Mouse (Mus musculus): ENCODE measurements around the gene Trp53rkb.

Trp53rkb gene

GRCm38 (mm10) chr2:166799615-166800472 is 7.5 kb downstream of the Trp53rkb start:
- DNase-seq = peak; percentile 48 to 55

- no peak for DNase-seq
These were observed 8.1 kb downstream of the Trp53rkb start for GRCm38 (mm10) chr2:166800473-166800857.

GRCm38 (mm10) chr2:166801436-166801835 is 9.1 kb downstream of the Trp53rkb start:
- DNase-seq = no peak

- no peak for DNase-seq
These were observed 11.0 kb downstream of the Trp53rkb start for GRCm38 (mm10) chr2:166803298-166803697.

- DNase-seq = peak; percentile 86 to 88
These were observed 13.2 kb downstream of the Trp53rkb start, which contains the start of gene Arfgef2 for GRCm38 (mm10) chr2:166805250-166806172. Arfgef2 (plus strand) TSS chr2:166805588.

- DNase-seq = no peak
These were observed 13.9 kb downstream of the Trp53rkb start for GRCm38 (mm10) chr2:166806173-166806705.

- no peak for DNase-seq
These were observed 14.5 kb downstream of the Trp53rkb start for GRCm38 (mm10) chr2:166806813-166807212.

- no peak for DNase-seq
These were observed 17.2 kb downstream of the Trp53rkb start for GRCm38 (mm10) chr2:166809499-166809898.

GRCm38 (mm10) chr2:166810821-166811220 is 18.5 kb downstream of the Trp53rkb start:
- no peak for DNase-seq

GRCm38 (mm10) chr2:166818463-166819143 is 26.3 kb downstream of the Trp53rkb start:
- no peak for DNase-seq

GRCm38 (mm10) chr2:166819849-166820248 is 27.5 kb downstream of the Trp53rkb start:
- DNase-seq = no peak

GRCm38 (mm10) chr2:166820844-166821243 is 28.5 kb downstream of the Trp53rkb start:
- DNase-seq = no peak

- no peak for DNase-seq
These were observed 29.1 kb downstream of the Trp53rkb start for GRCm38 (mm10) chr2:166821406-166821805.

GRCm38 (mm10) chr2:166822119-166822826 is 29.9 kb downstream of the Trp53rkb start:
- DNase-seq = no peak

- no peak for DNase-seq
These were observed 30.6 kb downstream of the Trp53rkb start for GRCm38 (mm10) chr2:166822901-166823300.

- no peak for DNase-seq
These were observed 32.1 kb downstream of the Trp53rkb start for GRCm38 (mm10) chr2:166824386-166824785.

- DNase-seq = peak in 1 of 2 experiments; percentile 12
These were observed 32.7 kb downstream of the Trp53rkb start for GRCm38 (mm10) chr2:166824998-166825397.

GRCm38 (mm10) chr2:166826491-166827224 is 34.3 kb downstream of the Trp53rkb start:
- no peak for DNase-seq

GRCm38 (mm10) chr2:166828306-166828705 is 36.0 kb downstream of the Trp53rkb start:
- DNase-seq = no peak

GRCm38 (mm10) chr2:166830350-166830749 is 38.0 kb downstream of the Trp53rkb start:
- DNase-seq = no peak

- peak; percentile 26 to 61 for DNase-seq
These were observed 41.8 kb downstream of the Trp53rkb start for GRCm38 (mm10) chr2:166834091-166834490.

Measured in kidney, adult 8-10 months (tissue).